Mouse (Mus musculus): ENCODE measurements around the gene Gm20547.

- TF ChIP-seq POLR2A (IDR thresholded peaks at IDR 0.05; ENCODE audit: control insufficient read depth, extremely low read depth, insufficient read depth, low read length, poor library complexity) (no peak), CTCF (IDR thresholded peaks at IDR 0.05; ENCODE audit: borderline replicate concordance, control insufficient read depth, extremely low read depth, insufficient read depth, low read length, poor library complexity) (no peak)
Measured at GRCm38 (mm10) chr17:34881166-34881565, 676 bp downstream of the Gm20547 start.
